ENCODE assay signal across 20 mouse cellular contexts in the genomic region with DNA sequence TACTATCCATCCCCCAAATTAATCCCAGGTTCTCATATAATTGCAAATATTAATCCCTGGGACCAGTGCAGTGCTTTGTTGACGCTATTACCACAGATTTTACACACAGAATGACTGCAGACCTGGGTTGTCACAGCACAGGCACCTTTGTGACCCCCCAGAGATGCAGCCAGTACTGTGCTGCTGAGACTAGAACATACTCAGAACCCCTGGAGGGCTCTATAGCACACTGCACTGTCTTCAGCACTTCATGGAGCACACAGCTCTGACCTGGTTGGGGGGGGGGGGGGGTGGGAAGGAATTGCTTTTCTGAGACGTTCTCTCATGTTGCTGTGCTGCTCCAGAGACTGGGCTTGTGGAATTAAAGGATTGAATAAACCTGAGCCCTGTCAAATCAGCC.
A peak's percentile ranks its signal among the peaks of the same experiment; 100 is the strongest.
DNase-seq lines count a peak whose midpoint lies in the region; ATAC-seq and TF ChIP-seq lines count a peak whose summit lies in the region.
"Had no signal": no experiment of that assay in that cellular context is flagged by ENCODE, and none has a peak within 500 bp of the region (broad histone marks: within the 10 kb centered on the region; RNA-seq: fewer than 3 reads in every experiment).

No protein-coding gene starts in this region.

- ATAC-seq in hindbrain, embryonic 11.5 days (ENCODE audit: low FRiP score) = 0 out of 2 replicates have a peak, but pooled peaks have one; percentile 45
- ATAC-seq in hindbrain, embryonic 16.5 days = no peak
- ATAC-seq in neural tube, embryonic 11.5 days (ENCODE audit: insufficient read depth, low FRiP score, low TSS enrichment) = peak; percentile 45
- ATAC-seq in neural tube, embryonic 13.5 days (ENCODE audit: low read depth) = peak; percentile 71; the same call in 1 of the 2 replicates
- ATAC-seq: hindbrain, postnatal 0 days had no signal

- H3K36me3 ChIP-seq in hindbrain, embryonic 11.5 days (ENCODE audit: control insufficient read depth, insufficient read depth, low read length) = no peaks in the 10 kb centered on the region
- H3K36me3 ChIP-seq in hindbrain, embryonic 16.5 days (ENCODE audit: control insufficient read depth, insufficient read depth, low read length) = no peaks in the 10 kb centered on the region
- H3K36me3 ChIP-seq in neural tube, embryonic 11.5 days (ENCODE audit: control insufficient read depth, insufficient read depth, low read length) = no peaks in the 10 kb centered on the region
- H3K36me3 ChIP-seq in neural tube, embryonic 13.5 days = no peaks in the 10 kb centered on the region
- H3K36me3 ChIP-seq: embryonic facial prominence, embryonic 15.5 days; forebrain, embryonic 10.5 days; heart, embryonic 12.5 days; hindbrain, embryonic 12.5 days had no signal

- H3K27ac ChIP-seq in hindbrain, embryonic 11.5 days (ENCODE audit: low read depth, low read length) = no peak overlapping the region
- no peak overlapping the region for H3K27ac ChIP-seq in hindbrain, embryonic 16.5 days (ENCODE audit: low read depth, low read length)
- H3K27ac ChIP-seq in neural tube, embryonic 11.5 days (ENCODE audit: low read depth, low read length) = no peak overlapping the region
- no peak overlapping the region for H3K27ac ChIP-seq in neural tube, embryonic 13.5 days (replicated peaks)
- H3K27ac ChIP-seq: embryonic facial prominence, embryonic 15.5 days; forebrain, embryonic 10.5 days; gastrocnemius, adult 2 months; hindbrain, embryonic 12.5 days; hindbrain, postnatal 0 days had no signal

- TF ChIP-seq CTCF in lung, adult 2 months (IDR thresholded peaks at IDR 0.05; ENCODE audit: insufficient read depth, low read length) = no peak

- WGBS in hindbrain, embryonic 11.5 days = 55% methylated on average over 2 of the region's 2 CpGs
- WGBS in hindbrain, embryonic 16.5 days = 43% methylated on average over 2 of the region's 2 CpGs
- 49% methylated on average over 2 of the region's 2 CpGs for WGBS in neural tube, embryonic 11.5 days
- 44% methylated on average over 2 of the region's 2 CpGs for WGBS in neural tube, embryonic 13.5 days
- 40% methylated on average over 2 of the region's 2 CpGs for WGBS in lung, adult 2 months

- no peak for DNase-seq in hindbrain, embryonic 11.5 days (ENCODE audit: low spot score)
- DNase-seq in neural tube, embryonic 11.5 days (ENCODE audit: low spot score) = no peak
- DNase-seq in neural tube, embryonic 10.5 days (ENCODE audit: extremely low spot score, low spot score) = no peak
- DNase-seq in lung, adult 2 months = no peak
- DNase-seq in heart, postnatal 4 days = no peak
- DNase-seq: adrenal gland, adult 2 months; adrenal gland, postnatal 25 days; cerebellum, adult 18-20 months; cerebellum, adult 9-11 months; cerebellum, postnatal 36 days; gastrocnemius, adult 2 months; gastrocnemius, postnatal 25 days had no signal

- no peak overlapping the region for H3K4me2 ChIP-seq in hindbrain, embryonic 11.5 days (replicated peaks; ENCODE audit: low read depth, low read length)
- H3K4me2 ChIP-seq in hindbrain, embryonic 16.5 days (ENCODE audit: low read length) = no peak overlapping the region
- H3K4me2 ChIP-seq in neural tube, embryonic 11.5 days (ENCODE audit: low read depth) = no peak overlapping the region
- H3K4me2 ChIP-seq in neural tube, embryonic 13.5 days = no peak overlapping the region
- H3K4me2 ChIP-seq: embryonic facial prominence, embryonic 15.5 days; heart, embryonic 12.5 days; hindbrain, embryonic 12.5 days had no signal

- no peak overlapping the region for H3K9ac ChIP-seq in hindbrain, embryonic 11.5 days (ENCODE audit: low read depth, low read length)
- H3K9ac ChIP-seq in hindbrain, embryonic 16.5 days (ENCODE audit: low read depth, low read length) = no peak overlapping the region
- H3K9ac ChIP-seq in neural tube, embryonic 11.5 days (ENCODE audit: low read length) = no peak overlapping the region
- no peak overlapping the region for H3K9ac ChIP-seq in neural tube, embryonic 13.5 days
- H3K9ac ChIP-seq: embryonic facial prominence, embryonic 15.5 days; heart, embryonic 12.5 days; hindbrain, embryonic 12.5 days had no signal

- H3K4me3 ChIP-seq in hindbrain, embryonic 11.5 days (ENCODE audit: low read depth, low read length) = no peak overlapping the region
- H3K4me3 ChIP-seq in hindbrain, embryonic 16.5 days (ENCODE audit: low read length) = no peak overlapping the region
- H3K4me3 ChIP-seq in neural tube, embryonic 11.5 days (ENCODE audit: low read depth, low read length) = no peak overlapping the region
- H3K4me3 ChIP-seq in neural tube, embryonic 13.5 days = no peak overlapping the region
- H3K4me3 ChIP-seq in lung, adult 2 months (replicated peaks; ENCODE audit: extremely low read depth, low read depth, low read length) = no peak overlapping the region
- H3K4me3 ChIP-seq: embryonic facial prominence, embryonic 15.5 days; erythroblast, embryonic 14.5 days; forebrain, embryonic 10.5 days; gastrocnemius, adult 2 months; heart, embryonic 12.5 days; hindbrain, embryonic 12.5 days had no signal

- H3K27me3 ChIP-seq in hindbrain, embryonic 11.5 days (ENCODE audit: control insufficient read depth, insufficient read depth, low read length) = no peaks in the 10 kb centered on the region
- H3K27me3 ChIP-seq in hindbrain, embryonic 16.5 days (replicated peaks; ENCODE audit: control insufficient read depth, insufficient read depth, low read length) = no peaks in the 10 kb centered on the region
- H3K27me3 ChIP-seq in neural tube, embryonic 11.5 days (ENCODE audit: control insufficient read depth, insufficient read depth, low read length) = no peaks in the 10 kb centered on the region
- no peaks in the 10 kb centered on the region for H3K27me3 ChIP-seq in neural tube, embryonic 13.5 days
- H3K27me3 ChIP-seq: embryonic facial prominence, embryonic 15.5 days; heart, embryonic 12.5 days; hindbrain, embryonic 12.5 days had no signal

- no peaks in the 10 kb centered on the region for H3K4me1 ChIP-seq in hindbrain, embryonic 11.5 days (replicated peaks; ENCODE audit: control insufficient read depth, insufficient read depth, low read length)
- no peaks in the 10 kb centered on the region for H3K4me1 ChIP-seq in hindbrain, embryonic 16.5 days (ENCODE audit: control insufficient read depth, insufficient read depth, low read depth, low read length)
- no peaks in the 10 kb centered on the region for H3K4me1 ChIP-seq in neural tube, embryonic 11.5 days (ENCODE audit: control insufficient read depth, insufficient read depth, low read length)
- H3K4me1 ChIP-seq in neural tube, embryonic 13.5 days (replicated peaks) = 0 out of 2 replicates have a peak, but pooled peaks cover 4% of the 10 kb centered on the region
- no peaks in the 10 kb centered on the region for H3K4me1 ChIP-seq in lung, adult 2 months (ENCODE audit: control insufficient read depth, insufficient read depth, low read length)
- H3K4me1 ChIP-seq: embryonic facial prominence, embryonic 15.5 days; forebrain, embryonic 10.5 days; heart, embryonic 12.5 days; hindbrain, embryonic 12.5 days had no signal

- TF ChIP-seq POLR2A in lung, adult 2 months (IDR thresholded peaks at IDR 0.05; ENCODE audit: borderline replicate concordance, extremely low read depth, low read depth, low read length) = no peak

- no peaks in the 10 kb centered on the region for H3K9me3 ChIP-seq in hindbrain, embryonic 11.5 days (ENCODE audit: control insufficient read depth, low read length)
- no peaks in the 10 kb centered on the region for H3K9me3 ChIP-seq in hindbrain, embryonic 16.5 days (ENCODE audit: control insufficient read depth, low read length)
- H3K9me3 ChIP-seq in neural tube, embryonic 11.5 days (ENCODE audit: control insufficient read depth, low read length) = no peaks in the 10 kb centered on the region
- no peaks in the 10 kb centered on the region for H3K9me3 ChIP-seq in neural tube, embryonic 13.5 days
- H3K9me3 ChIP-seq: embryonic facial prominence, embryonic 15.5 days; forebrain, embryonic 10.5 days; heart, embryonic 12.5 days; hindbrain, embryonic 12.5 days had no signal
